Mouse (Mus musculus): Measurements from ENCODE around the gene Gabbr1. TPM values are rescaled to one million over a fixed set of nuclear protein-coding genes. Genes with fewer than 3 reads are reported as not detected.

Gene Gabbr1
- total and polyA plus RNA-seq, 3 experiments = 2.1 to 11.6 (median 4.7) TPM

- Histone ChIP-seq H3K4me1 (ENCODE audit: control insufficient read depth in 1 of 2, insufficient read depth in 2 of 2) (peaks cover 6 to 21% of the 10 kb centered on the region in 2 experiments), H3K4me3 (replicated peaks in 1 of 3; ENCODE audit: low read depth in 2 of 3, low read length in 2 of 3, poor library complexity in 1 of 3) (no peak overlapping the region), H3K79me2 (replicated peaks; ENCODE audit: control insufficient read depth, extremely low read depth, insufficient read depth, poor library complexity, severe bottlenecking) (no peaks in the 10 kb centered on the region), H3K9ac (ENCODE audit: insufficient read depth, low read depth) (no peak overlapping the region), H3K27ac (ENCODE audit: insufficient read depth, low read depth) (no peak overlapping the region), H3K36me3 (replicated peaks in 1 of 2; ENCODE audit: control insufficient read depth in 1 of 2, insufficient read depth in 1 of 2, low read length in 1 of 2) (no peaks in the 10 kb centered on the region), H3K9me3 (replicated peaks; ENCODE audit: low read length) (no peaks in the 10 kb centered on the region), H3K4me2 (ENCODE audit: insufficient read depth, low read depth, poor library complexity, severe bottlenecking) (no peak overlapping the region), H3K27me3 (replicated peaks) (no peaks in the 10 kb centered on the region)
- no peak for DNase-seq (ENCODE audit: extremely low read depth)
- TF ChIP-seq POLR2AphosphoS2 (IDR thresholded peaks at IDR 0.05; ENCODE audit: low read depth, low read length) (no peak), PAX5 (IDR thresholded peaks at IDR 0.05; ENCODE audit: low read length) (no peak), ZKSCAN1 (IDR thresholded peaks at IDR 0.05; ENCODE audit: borderline replicate concordance, low read depth, low read length) (no peak), TCF12 (IDR thresholded peaks at IDR 0.05; ENCODE audit: low read depth, low read length) (no peak), JUN (IDR thresholded peaks at IDR 0.05; ENCODE audit: insufficient read depth, low read depth, low read length) (no peak), MYC (IDR thresholded peaks at IDR 0.05; ENCODE audit: low read depth, low read length) (no peak), IRF4 (IDR thresholded peaks at IDR 0.05; ENCODE audit: low read depth, low read length) (no peak), NRF1 (IDR thresholded peaks at IDR 0.05; ENCODE audit: low read depth, low read length) (no peak), TBP (conservative IDR thresholded peaks at IDR 0.05; ENCODE audit: low read depth, low read length) (no peak), POLR2A (IDR thresholded peaks at IDR 0.05; ENCODE audit: low read depth, low read length) (no peak), MXI1 (IDR thresholded peaks at IDR 0.05; ENCODE audit: low read depth, low read length) (no peak), USF1 (IDR thresholded peaks at IDR 0.05; ENCODE audit: low read depth, low read length) (no peak), E2F4 (IDR thresholded peaks at IDR 0.05; ENCODE audit: insufficient replicate concordance, low read depth, low read length) (no peak)
- in situ Hi-C loops (cut with MboI; ENCODE audit: low pct_ligation_motif_present, low pct_unique_long_range_greater_than_20kb, low sequenced_read_pairs) = no loop called here
- dilution Hi-C loops (cut with MboI; ENCODE audit: extremely low pct_ligation_motif_present, extremely low pct_unique_long_range_greater_than_20kb, low sequenced_read_pairs) = no loop called here
Measured at GRCm38 (mm10) chr17:37026425-37026824, 19.3 kb upstream of the Gabbr1 start.

GRCm38 (mm10) chr17:37027486-37027885 is 18.3 kb upstream of the Gabbr1 start:
- DNase-seq (ENCODE audit: extremely low read depth) = no peak
- Histone ChIP-seq H3K79me2 (replicated peaks; ENCODE audit: control insufficient read depth, extremely low read depth, insufficient read depth, poor library complexity, severe bottlenecking) (no peaks in the 10 kb centered on the region), H3K4me3 (replicated peaks in 1 of 3; ENCODE audit: low read depth in 2 of 3, low read length in 2 of 3, poor library complexity in 1 of 3) (no peak overlapping the region), H3K27me3 (replicated peaks) (no peaks in the 10 kb centered on the region), H3K27ac (ENCODE audit: insufficient read depth, low read depth) (no peak overlapping the region), H3K4me2 (ENCODE audit: insufficient read depth, low read depth, poor library complexity, severe bottlenecking) (no peak overlapping the region), H3K9ac (ENCODE audit: insufficient read depth, low read depth) (no peak overlapping the region), H3K36me3 (replicated peaks in 1 of 2; ENCODE audit: control insufficient read depth in 1 of 2, insufficient read depth in 1 of 2, low read length in 1 of 2) (no peaks in the 10 kb centered on the region), H3K9me3 (replicated peaks; ENCODE audit: low read length) (no peaks in the 10 kb centered on the region), H3K4me1 (ENCODE audit: control insufficient read depth in 1 of 2, insufficient read depth in 2 of 2) (peaks cover 6 to 17% of the 10 kb centered on the region in 2 experiments)
- TF ChIP-seq ZC3H11A (IDR thresholded peaks at IDR 0.05; ENCODE audit: low read depth, low read length) (no peak), ZNF384 (IDR thresholded peaks at IDR 0.05; ENCODE audit: low read depth, low read length) (no peak), POLR2AphosphoS2 (IDR thresholded peaks at IDR 0.05; ENCODE audit: low read depth, low read length) (no peak), MAX (IDR thresholded peaks at IDR 0.05; ENCODE audit: low read length) (no peak), SMC3 (IDR thresholded peaks at IDR 0.05; ENCODE audit: low read depth, low read length) (no peak), BHLHE40 (IDR thresholded peaks at IDR 0.05; ENCODE audit: low read depth, low read length) (no peak), NELFE (IDR thresholded peaks at IDR 0.05; ENCODE audit: low read depth, low read length) (no peak), TBP (conservative IDR thresholded peaks at IDR 0.05; ENCODE audit: low read depth, low read length) (no peak)
- in situ Hi-C loops (cut with MboI; ENCODE audit: low pct_ligation_motif_present, low pct_unique_long_range_greater_than_20kb, low sequenced_read_pairs) (no loop called here), dilution Hi-C loops (cut with MboI; ENCODE audit: extremely low pct_ligation_motif_present, extremely low pct_unique_long_range_greater_than_20kb, low sequenced_read_pairs) (no loop called here)
